Mouse (Mus musculus): ENCODE data around the gene Fntb.
A peak's percentile ranks its signal among the peaks of the same experiment; 100 is the strongest.

Fntb gene

GRCm38 (mm10) chr12:76892910-76893695 lies 127.7 kb downstream of the Fntb start:
- no peak for DNase-seq

- peak; percentile 17 for DNase-seq
Measured at GRCm38 (mm10) chr12:76894792-76895559, 129.6 kb downstream of the Fntb start.

GRCm38 (mm10) chr12:76895777-76896176 lies 130.4 kb downstream of the Fntb start:
- no peak for DNase-seq

- DNase-seq, result no peak
Measured at GRCm38 (mm10) chr12:76896566-76896965, 131.2 kb downstream of the Fntb start.

GRCm38 (mm10) chr12:76897006-76897405 lies 131.6 kb downstream of the Fntb start:
- no peak for DNase-seq

GRCm38 (mm10) chr12:76898141-76898540 lies 132.8 kb downstream of the Fntb start:
- no peak for DNase-seq

GRCm38 (mm10) chr12:76899261-76899975 lies 134.0 kb downstream of the Fntb start:
- no peak for DNase-seq

- no peak for DNase-seq
Measured at GRCm38 (mm10) chr12:76901508-76902294, 136.3 kb downstream of the Fntb start.

GRCm38 (mm10) chr12:76906278-76906677 lies 140.9 kb downstream of the Fntb start:
- DNase-seq, result no peak

- DNase-seq, result peak; percentile 85
Measured at GRCm38 (mm10) chr12:76909218-76909617, 143.8 kb downstream of the Fntb start.

- DNase-seq, result peak; percentile 92
Measured at GRCm38 (mm10) chr12:76910258-76910940, 145.0 kb downstream of the Fntb start.

GRCm38 (mm10) chr12:76911171-76911726 lies 145.9 kb downstream of the Fntb start:
- no peak for DNase-seq

GRCm38 (mm10) chr12:76912193-76912592 lies 146.8 kb downstream of the Fntb start:
- peak; percentile 52 for DNase-seq

GRCm38 (mm10) chr12:76916163-76916562 lies 150.8 kb downstream of the Fntb start:
- DNase-seq, result no peak

- DNase-seq, result peak; percentile 72
Measured at GRCm38 (mm10) chr12:76918113-76918512, 152.7 kb downstream of the Fntb start.

GRCm38 (mm10) chr12:76918855-76919254 lies 153.5 kb downstream of the Fntb start:
- DNase-seq, result no peak

- no peak for DNase-seq
Measured at GRCm38 (mm10) chr12:76920398-76920797, 155.0 kb downstream of the Fntb start.

GRCm38 (mm10) chr12:76920990-76921389 lies 155.6 kb downstream of the Fntb start:
- DNase-seq, result no peak

- no peak for DNase-seq
Measured at GRCm38 (mm10) chr12:76923118-76923517, 157.7 kb downstream of the Fntb start.

GRCm38 (mm10) chr12:76924904-76925604 lies 159.7 kb downstream of the Fntb start:
- no peak for DNase-seq

Data from liver (tissue).